Mouse (Mus musculus): Measurements from ENCODE around the gene AC134908.4. TPM values are rescaled to one million over a fixed set of nuclear protein-coding genes. Genes with fewer than 3 reads are reported as not detected.
"Not testable (repeated sequence)": the region's sequence is repeated elsewhere in the genome, so short reads cannot be mapped to it uniquely, and the experiment has no call there.

Gene AC134908.4
- polyA plus RNA-seq, 1 experiment from 2014 or later: 0.56 TPM

DNA sequence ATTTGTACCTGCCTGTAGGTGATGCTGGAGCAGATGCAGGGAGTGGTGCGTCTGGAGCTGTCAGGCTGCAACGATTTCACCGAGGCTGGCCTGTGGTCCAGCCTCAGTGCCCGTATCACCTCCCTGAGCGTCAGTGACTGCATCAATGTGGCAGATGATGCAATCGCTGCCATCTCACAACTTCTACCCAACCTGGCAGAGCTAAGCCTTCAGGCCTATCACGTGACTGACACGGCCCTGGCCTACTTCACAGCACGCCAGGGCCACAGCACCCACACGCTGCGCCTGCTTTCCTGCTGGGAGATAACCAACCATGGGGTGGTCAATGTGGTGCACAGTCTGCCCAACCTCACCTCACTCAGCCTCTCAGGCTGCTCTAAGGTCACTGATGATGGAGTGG is 22.2 kb upstream of the AC134908.4 start:
- no peak overlapping the region for H3K4me2 ChIP-seq
- WGBS: 75% methylated on average over 11 of the region's 11 CpGs
- H3K27ac ChIP-seq: no peak overlapping the region
- no peak overlapping the region for H3K9ac ChIP-seq
- H3K4me1 ChIP-seq: peaks cover 8% of the 10 kb centered on the region
- H3K27me3 ChIP-seq: peaks cover 78% of the 10 kb centered on the region
- H3K36me3 ChIP-seq: no peaks in the 10 kb centered on the region
- no peak overlapping the region for H3K4me3 ChIP-seq
- ATAC-seq (ENCODE audit: insufficient number of reproducible peaks, low FRiP score, low TSS enrichment, low read depth): no peak
- no peaks in the 10 kb centered on the region for H3K9me3 ChIP-seq

DNA sequence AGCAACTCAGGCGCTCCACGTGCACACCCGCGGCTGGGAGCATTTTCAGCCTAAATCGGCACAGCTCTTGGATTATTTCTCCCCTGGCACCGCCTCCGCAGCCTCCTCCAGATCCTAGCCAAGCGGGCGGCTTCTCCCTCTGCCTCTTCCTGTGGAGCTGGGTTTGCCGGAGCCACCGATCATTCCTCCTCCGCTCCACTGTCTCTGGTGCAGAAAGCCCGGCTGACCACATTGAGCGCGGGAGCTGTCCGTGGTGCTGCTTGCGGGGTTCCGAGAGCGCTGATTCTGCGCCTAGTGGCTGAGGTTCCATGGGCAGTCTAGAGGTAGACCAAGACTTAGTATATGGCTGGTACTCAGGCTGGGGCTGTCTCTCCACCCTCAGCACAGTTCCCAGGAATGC is 18.0 kb upstream of the AC134908.4 start:
- Histone ChIP-seq H3K4me3 (no peak overlapping the region), H3K9ac (no peak overlapping the region), H3K4me1 (peaks cover 19% of the 10 kb centered on the region), H3K9me3 (no peaks in the 10 kb centered on the region), H3K27me3 (peaks cover 86% of the 10 kb centered on the region), H3K27ac (no peak overlapping the region), H3K4me2 (no peak overlapping the region), H3K36me3 (no peaks in the 10 kb centered on the region)
- no peak for ATAC-seq (ENCODE audit: insufficient number of reproducible peaks, low FRiP score, low TSS enrichment, low read depth)
- WGBS: 2% methylated on average over 20 of the region's 20 CpGs

DNA sequence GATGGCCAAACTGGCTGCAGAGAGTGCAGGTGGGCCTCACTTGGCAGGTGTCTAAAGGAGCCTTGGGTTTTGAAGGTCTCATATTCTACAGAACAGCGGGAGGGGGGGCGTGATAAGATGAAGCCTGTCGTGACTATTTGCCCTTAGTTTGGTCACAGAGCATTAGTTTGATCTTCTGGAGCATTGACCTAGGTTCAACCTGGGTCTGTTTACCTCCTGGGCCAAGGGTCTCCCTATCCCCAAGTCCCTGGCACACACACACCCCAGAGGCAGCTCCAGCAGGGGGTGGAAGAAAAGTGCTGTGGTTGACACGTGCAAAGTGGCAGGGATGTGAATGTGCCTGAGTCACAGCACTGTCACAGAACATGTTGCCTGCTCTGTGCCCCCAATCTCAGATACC is 15.4 kb upstream of the AC134908.4 start:
- ATAC-seq (ENCODE audit: insufficient number of reproducible peaks, low FRiP score, low TSS enrichment, low read depth): no peak
- Histone ChIP-seq H3K4me2 (no peak overlapping the region), H3K4me1 (peaks cover 22% of the 10 kb centered on the region), H3K4me3 (no peak overlapping the region), H3K27ac (no peak overlapping the region), H3K36me3 (no peaks in the 10 kb centered on the region), H3K9me3 (no peaks in the 10 kb centered on the region), H3K27me3 (peaks cover 72% of the 10 kb centered on the region), H3K9ac (no peak overlapping the region)
- WGBS: 71% methylated on average over 4 of the region's 4 CpGs

DNA sequence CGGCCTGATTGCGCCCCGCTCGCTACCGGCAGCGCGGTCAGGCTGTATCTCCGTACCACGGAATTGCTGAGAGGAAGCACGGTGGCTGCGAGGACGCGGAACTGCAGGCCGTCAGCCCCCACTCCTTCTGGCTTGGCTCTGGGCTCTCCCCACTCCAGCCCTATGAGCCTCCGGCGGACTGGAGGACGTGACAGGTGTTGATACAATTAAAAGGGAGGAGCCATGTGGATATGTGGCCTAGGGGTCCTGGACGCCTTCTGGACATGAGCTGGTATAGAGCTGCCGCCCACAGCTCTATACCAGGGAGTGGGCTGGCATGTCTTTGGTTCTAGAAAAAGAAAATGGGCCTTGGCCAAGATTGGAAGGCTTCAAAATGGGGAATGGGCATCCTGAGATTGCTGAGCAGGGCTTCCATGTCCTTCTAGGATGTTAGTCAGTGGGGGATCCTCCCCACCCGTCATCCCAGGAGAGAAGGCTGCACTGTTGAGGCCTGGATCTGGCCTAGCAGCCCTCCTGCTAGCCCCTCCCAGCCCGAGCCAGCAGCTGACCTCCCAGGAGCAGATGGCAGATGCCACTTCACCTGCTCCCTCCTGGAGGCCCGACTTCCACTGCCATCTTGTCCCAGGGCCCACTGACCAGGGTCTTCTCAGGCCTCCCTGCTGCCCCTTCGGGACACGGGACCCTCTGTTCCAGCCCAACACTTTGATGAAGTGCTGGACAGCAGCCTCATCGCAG is 14.3 kb upstream of the AC134908.4 start:
- H3K27me3 ChIP-seq: peaks cover 67% of the 10 kb centered on the region

DNA sequence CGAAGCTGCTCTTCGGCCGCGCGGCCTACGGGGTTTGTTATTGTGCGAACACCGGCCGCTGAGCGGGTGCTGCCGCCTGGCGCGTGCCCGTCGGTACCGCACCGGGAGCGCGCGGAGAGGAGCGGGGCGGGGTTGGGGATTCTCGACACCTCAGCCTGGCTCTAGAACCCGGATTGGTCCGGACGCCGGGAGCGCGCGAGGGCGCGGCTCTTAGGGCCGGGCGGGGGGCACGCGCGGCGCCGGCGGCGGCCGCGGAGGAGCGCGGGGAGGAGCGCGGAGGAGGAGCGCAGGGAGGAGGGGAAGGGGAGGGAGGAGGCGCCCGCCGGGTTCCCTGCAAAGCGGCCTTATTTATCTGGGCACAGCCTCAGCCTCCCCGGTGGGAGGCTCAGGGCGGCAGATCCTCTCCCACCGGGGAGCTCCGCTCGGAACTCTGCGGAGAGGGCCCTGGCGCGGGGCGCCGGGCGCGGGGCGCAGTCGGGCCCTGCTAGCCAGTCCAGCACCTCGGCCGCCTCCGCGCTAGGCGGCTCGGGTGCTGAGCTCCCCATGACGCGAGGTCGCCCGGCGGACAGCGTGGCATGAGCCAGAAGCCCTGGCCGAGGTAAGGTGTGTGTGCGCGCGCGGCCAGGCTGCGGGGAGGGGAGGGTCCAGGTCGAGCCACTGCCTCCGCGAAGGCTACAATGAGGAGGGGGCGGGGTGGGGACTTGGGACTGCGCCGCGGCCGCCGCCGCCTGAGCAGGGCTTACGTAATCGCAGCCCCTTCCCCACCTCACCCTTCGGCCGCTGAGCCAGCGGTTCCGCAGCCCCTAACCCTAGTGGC is 13.5 kb upstream of the AC134908.4 start, which contains the start of gene Fbxl16:
Gene Fbxl16, plus strand, starts transcription at position 297 of the 817 bp plus-strand sequence.
- peak within 1 kb of the TSS; percentile 60 for H3K4me3 ChIP-seq
- no peaks in the 10 kb centered on the region for H3K36me3 ChIP-seq
- peaks cover 22% of the 10 kb centered on the region for H3K4me1 ChIP-seq
- WGBS: under 1% methylated on average over 76 of the region's 100 CpGs
- H3K9me3 ChIP-seq: no peaks in the 10 kb centered on the region
- peaks cover 65% of the 10 kb centered on the region for H3K27me3 ChIP-seq
- peak; percentile 78 for ATAC-seq (ENCODE audit: insufficient number of reproducible peaks, low FRiP score, low TSS enrichment, low read depth)
- no peak within 1 kb of the TSS for H3K27ac ChIP-seq
- peak within 1 kb of the TSS; percentile 94 for H3K4me2 ChIP-seq
- peak within 1 kb of the TSS; percentile 37 for H3K9ac ChIP-seq

More for the DNA sequence above, 14.3 kb upstream of the AC134908.4 start:
- peak overlapping the region; percentile 94 for H3K4me2 ChIP-seq
- H3K36me3 ChIP-seq: no peaks in the 10 kb centered on the region
- 8% methylated on average over 25 of the region's 25 CpGs for WGBS
- H3K4me1 ChIP-seq: peaks cover 22% of the 10 kb centered on the region
- H3K9me3 ChIP-seq: no peaks in the 10 kb centered on the region
- H3K9ac ChIP-seq: peak overlapping the region; percentile 37; the same call in 1 of the 2 replicates
- peak overlapping the region; percentile 60 for H3K4me3 ChIP-seq
- no peak for ATAC-seq (ENCODE audit: insufficient number of reproducible peaks, low FRiP score, low TSS enrichment, low read depth)
- no peak overlapping the region for H3K27ac ChIP-seq

DNA sequence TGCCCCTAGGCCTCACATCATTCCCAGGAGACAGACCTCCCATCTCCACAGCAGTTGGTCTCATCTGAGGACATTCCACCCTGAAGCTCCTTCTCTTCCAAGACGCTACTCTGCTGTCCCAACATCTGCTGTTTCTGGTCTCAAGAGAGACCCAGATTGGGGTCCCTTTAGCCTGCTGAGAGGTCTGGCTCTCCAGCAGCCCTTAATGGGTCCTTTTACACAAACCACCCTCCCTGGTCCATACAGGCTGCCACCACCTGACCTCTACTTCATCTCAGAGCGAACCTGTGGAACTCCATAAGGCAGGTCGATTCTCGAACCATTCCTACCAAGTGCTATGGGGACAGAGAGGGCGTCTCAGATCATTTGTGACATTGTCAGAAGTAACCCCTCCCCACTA is 12.6 kb upstream of the AC134908.4 start:
- ATAC-seq (ENCODE audit: insufficient number of reproducible peaks, low FRiP score, low TSS enrichment, low read depth): no peak
- H3K27ac ChIP-seq: no peak overlapping the region
- no peak overlapping the region for H3K9ac ChIP-seq
- H3K9me3 ChIP-seq: no peaks in the 10 kb centered on the region
- peaks cover 70% of the 10 kb centered on the region for H3K27me3 ChIP-seq
- 32% methylated on average over 5 of the region's 5 CpGs for WGBS
- H3K36me3 ChIP-seq: no peaks in the 10 kb centered on the region
- peak overlapping the region; percentile 60 for H3K4me3 ChIP-seq
- H3K4me1 ChIP-seq: peaks cover 18% of the 10 kb centered on the region
- H3K4me2 ChIP-seq: peak overlapping the region; percentile 94

DNA sequence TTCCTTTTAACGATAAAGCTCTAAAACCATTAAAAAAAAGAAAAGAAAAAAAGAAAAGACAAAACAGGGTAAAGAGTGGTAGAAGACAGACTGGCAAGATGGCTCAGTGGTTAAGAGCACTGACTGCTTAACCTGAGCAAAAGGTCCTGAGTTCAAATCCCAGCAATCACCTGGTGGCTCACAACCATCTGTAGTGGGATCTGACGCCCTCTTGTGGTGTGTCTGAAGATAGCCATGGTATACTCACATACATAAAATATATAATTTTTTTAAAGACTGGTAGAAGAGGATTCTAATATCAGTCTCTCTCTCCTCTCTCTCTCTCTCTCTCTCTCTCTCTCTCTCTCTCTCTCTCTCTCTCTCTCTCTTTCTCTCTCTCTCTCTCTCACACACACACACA is 12.0 kb upstream of the AC134908.4 start:
- Histone ChIP-seq H3K4me1 (peaks cover 18% of the 10 kb centered on the region), H3K27me3 (peaks cover 69% of the 10 kb centered on the region)
- H3K4me3 ChIP-seq; H3K4me2 ChIP-seq; H3K9ac ChIP-seq; ATAC-seq (ENCODE audit: insufficient number of reproducible peaks, low FRiP score, low TSS enrichment, low read depth); H3K27ac ChIP-seq; H3K9me3 ChIP-seq; H3K36me3 ChIP-seq: not testable (repeated sequence)
- 36% methylated on average over 2 of the region's 2 CpGs for WGBS

DNA sequence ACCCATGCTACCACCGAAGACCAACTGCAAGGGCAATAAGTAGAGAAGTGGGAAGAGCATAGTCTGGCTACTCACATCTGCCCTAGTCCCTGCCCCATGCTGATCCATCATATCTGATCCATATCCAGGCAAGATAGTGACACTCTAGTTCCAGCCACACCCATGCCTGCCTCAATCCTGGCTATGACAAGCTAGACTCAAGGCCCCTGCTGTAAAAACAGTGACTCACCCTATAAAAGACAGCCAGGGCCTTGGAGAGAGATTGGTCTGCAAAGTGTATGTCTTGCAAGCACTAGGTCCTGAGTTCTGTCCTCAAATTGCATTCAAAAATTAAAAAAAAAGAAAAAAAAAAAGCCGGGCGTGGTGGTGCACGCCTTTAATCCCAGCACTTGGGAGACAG is 11.0 kb upstream of the AC134908.4 start:
- H3K36me3 ChIP-seq: no peaks in the 10 kb centered on the region
- H3K4me3 ChIP-seq: no peak overlapping the region
- H3K27ac ChIP-seq: no peak overlapping the region
- ATAC-seq (ENCODE audit: insufficient number of reproducible peaks, low FRiP score, low TSS enrichment, low read depth): no peak
- H3K9me3 ChIP-seq: no peaks in the 10 kb centered on the region
- H3K4me2 ChIP-seq: no peak overlapping the region
- H3K4me1 ChIP-seq: peaks cover 18% of the 10 kb centered on the region
- no peak overlapping the region for H3K9ac ChIP-seq
- peaks cover 66% of the 10 kb centered on the region for H3K27me3 ChIP-seq
- WGBS: 79% methylated on average over 4 of the region's 4 CpGs

DNA sequence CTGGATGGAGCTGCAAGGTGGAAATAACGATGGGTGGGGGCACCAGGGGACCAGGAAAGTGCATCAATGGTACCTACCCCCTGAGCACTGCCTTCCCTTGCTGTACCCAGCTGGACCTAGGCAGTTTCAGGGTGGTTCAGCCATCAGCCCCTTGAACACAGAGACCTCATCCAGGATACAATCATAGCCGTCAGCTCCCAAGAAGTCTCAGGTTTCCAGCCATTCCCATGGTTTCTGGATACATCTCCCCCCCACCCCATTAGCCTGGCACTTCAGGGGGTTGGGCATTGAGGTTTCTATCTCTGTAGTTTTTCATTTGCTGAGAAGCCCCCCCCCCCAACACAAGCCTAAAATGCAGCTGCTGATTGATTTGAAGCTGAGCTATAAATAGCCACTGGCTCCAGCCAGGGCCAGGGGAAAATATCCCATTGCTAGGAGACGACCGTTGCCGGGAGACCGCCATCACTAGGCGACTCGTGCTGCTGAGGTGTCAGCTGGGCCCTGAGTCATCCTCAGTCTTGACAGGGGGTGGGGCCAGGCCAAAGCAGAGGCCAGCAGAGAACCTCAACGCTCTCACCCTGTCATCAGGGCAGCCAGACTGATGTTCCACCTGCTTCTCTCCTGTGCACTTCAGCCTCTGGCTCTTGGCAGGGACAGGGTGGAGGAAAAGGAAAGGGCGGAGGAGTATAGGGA is 7.5 kb upstream of the AC134908.4 start:
- 0 out of 2 replicates have a peak, but pooled peaks have one; percentile 15 for ATAC-seq (ENCODE audit: insufficient number of reproducible peaks, low FRiP score, low TSS enrichment, low read depth)
- H3K9me3 ChIP-seq: no peaks in the 10 kb centered on the region
- H3K4me2 ChIP-seq: no peak overlapping the region
- H3K4me1 ChIP-seq: no peaks in the 10 kb centered on the region
- 8% methylated on average over 10 of the region's 10 CpGs for WGBS
- H3K4me3 ChIP-seq: no peak overlapping the region
- H3K27ac ChIP-seq: no peak overlapping the region
- H3K9ac ChIP-seq: no peak overlapping the region
- H3K27me3 ChIP-seq: peaks cover 35% of the 10 kb centered on the region
- no peaks in the 10 kb centered on the region for H3K36me3 ChIP-seq

DNA sequence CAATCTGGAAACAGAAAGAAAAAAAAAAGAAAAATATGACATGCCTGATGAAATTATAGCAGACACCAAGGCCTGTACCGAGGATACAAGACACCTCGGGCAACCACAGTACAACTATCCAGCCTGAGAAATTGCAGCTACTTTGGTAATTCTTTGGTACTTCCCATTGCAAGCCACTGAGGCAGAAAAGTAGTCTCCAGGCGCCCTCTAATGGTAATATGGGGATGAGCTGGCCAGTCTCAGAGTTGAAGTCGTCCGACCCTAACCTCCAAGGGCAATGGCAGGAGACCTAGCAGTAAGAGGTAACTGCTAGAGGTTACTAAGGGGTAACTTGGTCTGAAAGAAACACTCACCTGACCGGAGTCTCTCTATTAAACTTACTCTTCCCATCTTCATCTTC is 5.6 kb upstream of the AC134908.4 start:
- Histone ChIP-seq H3K36me3 (no peaks in the 10 kb centered on the region), H3K9me3 (no peaks in the 10 kb centered on the region), H3K27me3 (peaks cover 34% of the 10 kb centered on the region), H3K9ac (no peak overlapping the region), H3K4me1 (peaks cover 12% of the 10 kb centered on the region), H3K27ac (no peak overlapping the region), H3K4me3 (no peak overlapping the region), H3K4me2 (no peak overlapping the region)
- whole genome bisulfite sequencing: 6% methylated on average over 6 of the region's 6 CpGs
- ATAC-seq (ENCODE audit: insufficient number of reproducible peaks, low FRiP score, low TSS enrichment, low read depth): no peak

DNA sequence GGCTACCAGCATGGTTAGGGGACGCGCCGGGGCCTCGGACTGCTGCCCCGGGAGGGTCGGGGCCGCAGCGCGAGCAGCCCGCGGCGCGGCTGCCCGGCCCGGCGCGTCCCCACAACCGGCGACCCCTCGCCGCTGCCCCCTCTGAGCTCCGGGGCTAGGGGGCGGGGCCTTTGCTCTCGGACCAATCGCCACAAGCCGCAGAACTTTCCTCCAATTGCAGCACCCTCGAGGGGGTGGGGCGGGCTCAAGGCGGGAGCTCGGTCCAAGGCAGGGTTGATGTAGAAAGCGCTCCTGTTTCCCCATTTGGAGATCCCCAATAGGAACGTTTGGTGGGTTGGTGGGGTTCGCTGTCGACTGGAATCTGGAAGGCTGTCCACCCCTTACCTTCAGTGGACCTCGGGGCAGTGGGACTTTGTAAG is 1.5 kb upstream of the AC134908.4 start, which contains the start of gene Metrn:
Gene Metrn, minus strand, starts transcription at position 186 of the 419 bp plus-strand sequence.
- no peak within 1 kb of the TSS for H3K27ac ChIP-seq
- WGBS: 1% methylated on average over 34 of the region's 35 CpGs
- peak; percentile 70; the same call in 1 of the 2 replicates for ATAC-seq (ENCODE audit: insufficient number of reproducible peaks, low FRiP score, low TSS enrichment, low read depth)
- peaks cover 44% of the 10 kb centered on the region for H3K4me1 ChIP-seq
- H3K4me3 ChIP-seq: peak within 1 kb of the TSS; percentile 79
- H3K4me2 ChIP-seq: peak within 1 kb of the TSS; percentile 68
- peak within 1 kb of the TSS; percentile 56 for H3K9ac ChIP-seq
- H3K9me3 ChIP-seq: no peaks in the 10 kb centered on the region
- 0 out of 2 replicates have a peak, but pooled peaks cover 3% of the 10 kb centered on the region for H3K36me3 ChIP-seq
- H3K27me3 ChIP-seq: peaks cover 6% of the 10 kb centered on the region

Measured in limb, embryonic 15.5 days (tissue).